Mouse (Mus musculus) c-Kit-positive CD71-negative TER-119-negative erythroid progenitor cells, embryonic 14.5 days (primary cell): Measurements from ENCODE around the gene Dcaf1.

Source experiments
- DNase-seq: peaks from one replicate; pipeline ENCODE4 v3.0.0-alpha.2; 2013; ENCODE audit warnings: low read depth

Gene Dcaf1

DNA sequence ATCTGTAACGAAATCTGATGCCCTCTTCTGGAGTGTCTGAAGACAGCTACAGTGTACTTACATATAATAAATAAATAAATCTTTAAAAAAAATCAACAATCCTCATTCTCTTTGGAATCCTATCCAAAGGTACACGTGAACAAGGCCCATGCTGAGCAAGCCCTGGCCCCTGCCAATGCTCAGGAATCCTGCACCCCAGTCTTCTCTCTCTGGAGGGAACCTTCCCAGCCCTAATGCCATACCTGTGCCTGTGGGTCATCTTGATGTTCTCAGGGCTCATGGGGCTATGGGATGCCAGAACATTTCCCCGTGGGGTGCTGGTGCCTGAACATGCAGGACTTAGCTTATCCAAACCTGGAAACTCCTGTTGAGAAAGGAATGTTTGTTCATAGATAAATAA, 86.5 kb downstream of the Dcaf1 start:
- DNase-seq, result no peak

DNA sequence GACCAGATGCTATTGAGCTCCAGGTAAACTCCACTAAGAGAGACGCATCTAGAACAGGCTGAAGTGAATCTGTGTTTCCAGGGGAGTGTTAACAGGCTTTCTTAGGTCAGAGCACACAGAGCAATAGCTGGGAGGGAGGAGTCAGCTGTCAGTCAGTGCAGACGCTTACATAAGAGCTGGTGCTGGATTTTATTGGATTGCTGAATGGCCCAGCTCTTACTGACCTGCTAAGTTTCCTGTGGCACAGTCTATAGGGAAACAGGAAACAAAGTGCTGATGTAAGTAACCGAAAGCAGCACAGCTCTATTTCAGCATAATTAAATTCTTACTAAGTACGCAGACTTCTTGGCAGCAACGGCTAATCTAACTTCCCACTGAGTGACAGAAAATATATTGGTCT, 87.0 kb downstream of the Dcaf1 start:
- no peak for DNase-seq

DNA sequence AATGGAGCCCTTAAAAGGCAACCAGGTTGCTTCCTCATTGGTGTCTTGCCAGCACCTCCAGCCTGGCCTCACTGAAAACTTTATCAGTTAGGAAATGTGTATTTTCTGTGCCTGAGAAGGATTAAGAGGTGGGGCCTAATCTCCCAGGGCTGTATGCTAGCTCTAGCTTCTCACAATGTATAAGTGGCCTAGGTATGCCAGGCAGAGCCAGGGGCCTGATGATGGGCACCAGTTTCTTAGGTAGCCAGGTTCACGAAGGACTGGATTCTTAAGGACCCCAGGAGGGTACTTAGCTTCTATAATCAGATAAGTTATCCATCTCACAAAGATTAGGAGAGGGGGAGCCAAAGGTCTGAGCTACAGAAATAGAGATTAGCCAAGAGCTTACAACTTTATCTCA, 90.0 kb downstream of the Dcaf1 start:
- DNase-seq, result no peak

DNA sequence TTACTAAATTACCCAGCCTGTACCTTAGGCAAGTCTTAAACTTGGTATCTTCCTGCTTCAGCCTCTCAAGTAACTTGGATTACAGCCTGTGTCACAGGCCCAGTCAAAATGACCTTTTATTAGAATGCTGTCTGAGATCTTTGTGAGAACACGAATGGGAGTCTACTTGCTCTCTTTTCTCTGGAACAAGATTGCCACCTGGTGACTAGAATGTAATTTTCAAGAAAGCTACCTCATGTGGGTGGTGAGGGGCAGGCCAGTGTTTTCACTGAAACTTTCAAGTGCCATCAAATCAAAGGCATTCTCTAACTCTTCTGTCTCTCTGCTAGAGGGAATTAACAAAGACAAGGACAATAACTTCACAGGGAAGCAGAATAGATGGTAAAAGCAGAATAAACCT, 92.1 kb downstream of the Dcaf1 start:
- DNase-seq, result no peak

DNA sequence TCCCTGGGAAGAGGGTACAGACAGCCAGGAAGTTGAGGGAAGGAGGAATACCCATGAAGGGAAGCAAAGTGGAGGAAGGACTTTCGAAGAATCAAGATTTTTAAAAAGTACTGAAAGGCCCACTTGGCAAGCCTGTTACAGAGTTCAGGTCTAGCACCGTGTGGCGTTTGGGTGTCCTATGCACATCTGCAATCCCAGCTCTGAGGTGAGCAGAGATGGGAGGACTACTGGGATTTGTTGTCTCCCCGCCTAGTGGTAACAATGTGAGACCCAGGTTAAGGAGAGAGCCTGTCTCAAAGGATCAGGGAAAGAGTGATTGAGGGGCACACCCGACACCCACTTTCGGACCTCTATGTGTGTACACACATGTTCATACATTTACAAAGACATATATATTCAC, 93.2 kb downstream of the Dcaf1 start:
- no peak for DNase-seq
